Mouse (Mus musculus) macrophage (primary cell): ENCODE measurements around the gene Ep400. TPM values are rescaled to one million over a fixed set of nuclear protein-coding genes. Genes with fewer than 3 reads are reported as not detected.
"Not testable (repeated sequence)": the region's sequence is repeated elsewhere in the genome, so short reads cannot be mapped to it uniquely, and the experiment has no call there.

ENCODE experiments used
- H3K27ac ChIP-seq: fragments of 350-480 bp; formaldehyde crosslinking; 2 replicates; pipeline ENCODE4 v1.9.0; 2021
- H3K36me3 ChIP-seq: fragments of 350-480 bp; formaldehyde crosslinking; 2 replicates; pipeline ENCODE4 v1.9.0; 2021; ENCODE audit errors: inconsistent target
- H3K4me3 ChIP-seq: fragments of 350-480 bp; formaldehyde crosslinking; 2 replicates; pipeline ENCODE4 v1.9.0; 2021; ENCODE audit errors: inconsistent target
- H3K79me2 ChIP-seq: fragments of 350-480 bp; formaldehyde crosslinking; 2 replicates; pipeline ENCODE4 v1.9.0; 2021; ENCODE audit errors: inconsistent target
- WGBS: methylation state at CpG from one replicate; pipeline ENCODE4 v1.1.7; 2026; ENCODE audit warnings: inconsistent platforms; ENCODE audit not compliant: missing documents; 5-methylcytosine and 5-hydroxymethylcytosine counted together
- polyA plus RNA-seq: library from polyadenylated mRNA; stranded (reverse); fragments of 250-400 nt; gene quantifications from 3 replicates; pipeline ENCODE4 v1.2.4, GENCODE M21; 2018; ENCODE audit warnings: inconsistent platforms

The Ep400 gene
- polyA plus RNA-seq, 1 experiment from 2014 or later = 24.9 TPM

- Histone ChIP-seq H3K79me2 (peaks cover 85% of the 10 kb centered on the region), H3K36me3 (peaks cover 6% of the 10 kb centered on the region; the same call in 1 of the 2 replicates), H3K4me3 (peak overlapping the region; percentile 82), H3K27ac (peak overlapping the region; percentile 44; the same call in 1 of the 2 replicates)
- 30% methylated on average over 4 of the region's 4 CpGs for WGBS
Observed at GRCm38 (mm10) chr5:110769272-110769671, 1.2 kb downstream of the Ep400 start.

DNA sequence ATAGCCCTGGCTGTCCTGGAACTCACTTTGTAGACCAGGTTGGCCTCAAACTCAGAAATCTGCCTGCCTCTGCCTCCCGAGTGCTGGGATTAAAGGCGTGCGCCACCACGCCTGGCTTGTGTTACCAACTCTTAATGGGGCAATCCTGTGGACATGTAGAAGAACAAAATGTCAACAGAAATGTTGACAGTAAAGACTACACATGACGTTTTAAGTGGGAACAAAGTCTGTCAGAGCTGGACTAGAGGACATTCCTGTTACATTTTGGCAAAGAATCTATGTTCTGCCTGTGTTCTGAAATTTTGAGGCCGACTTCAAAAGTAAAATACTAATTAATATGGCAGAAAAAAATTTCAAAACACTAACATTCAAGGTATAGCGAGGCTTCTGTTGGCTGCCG lies 6.6 kb downstream of the Ep400 start:
- Histone ChIP-seq H3K79me2 (peaks cover 100% of the 10 kb centered on the region), H3K4me3 (no peak overlapping the region), H3K27ac (no peak overlapping the region), H3K36me3 (no peaks in the 10 kb centered on the region)
- WGBS = 94% methylated on average over 8 of the region's 8 CpGs

DNA sequence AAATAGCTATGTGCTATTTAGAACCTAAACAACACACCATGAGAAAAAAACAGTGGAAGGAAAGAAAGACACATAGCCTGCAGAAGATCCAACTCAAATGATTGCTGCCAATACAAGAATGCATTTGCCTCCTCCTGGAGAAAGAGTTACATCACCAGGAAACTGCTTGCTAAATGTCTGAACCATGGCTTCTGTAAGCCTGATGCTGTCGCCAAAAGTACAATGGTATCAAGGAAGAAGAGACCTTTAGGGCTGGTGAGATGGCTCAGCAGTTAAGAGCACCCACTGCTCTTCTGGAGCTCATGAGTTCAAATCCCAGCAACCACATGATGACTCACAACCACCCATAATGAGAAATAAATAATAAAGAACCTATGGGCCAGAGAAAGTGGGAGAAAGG lies 25.5 kb downstream of the Ep400 start:
- H3K27ac ChIP-seq = no peak overlapping the region
- H3K4me3 ChIP-seq = no peak overlapping the region
- 64% methylated on average over 1 of the region's 1 CpGs for WGBS
- H3K36me3 ChIP-seq = peaks cover 8% of the 10 kb centered on the region; the same call in 1 of the 2 replicates
- H3K79me2 ChIP-seq = peaks cover 93% of the 10 kb centered on the region

- Histone ChIP-seq H3K4me3 (no peak overlapping the region), H3K27ac (no peak overlapping the region), H3K36me3 (peaks cover 37% of the 10 kb centered on the region; the same call in 1 of the 2 replicates), H3K79me2 (peaks cover 39% of the 10 kb centered on the region)
- WGBS = 70% methylated on average over 7 of the region's 7 CpGs
Observed at GRCm38 (mm10) chr5:110739496-110740275, 30.8 kb downstream of the Ep400 start.

DNA sequence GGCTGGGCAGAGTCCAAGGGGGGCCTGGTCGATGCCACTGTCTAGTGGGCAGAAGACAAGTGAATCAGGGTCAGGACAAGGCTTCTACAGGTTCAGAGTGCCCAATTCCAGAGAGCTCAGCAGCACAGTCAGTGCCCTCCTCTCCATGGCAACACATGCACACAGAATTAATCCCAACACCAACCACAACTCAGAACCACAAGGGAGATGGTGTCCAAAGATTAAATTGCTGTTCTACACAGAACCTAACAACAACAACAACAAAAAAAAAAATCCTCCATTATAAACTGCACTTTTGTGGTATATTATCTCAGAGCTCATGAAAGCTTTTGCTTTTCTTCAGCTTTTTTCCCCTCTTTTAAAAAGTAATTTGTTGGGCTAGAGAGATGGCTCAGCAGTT lies 34.9 kb downstream of the Ep400 start:
- 55% methylated on average over 1 of the region's 1 CpGs for WGBS
- Histone ChIP-seq H3K36me3 (peaks cover 55% of the 10 kb centered on the region), H3K27ac (no peak overlapping the region), H3K4me3 (no peak overlapping the region), H3K79me2 (no peaks in the 10 kb centered on the region; the same call in 1 of the 2 replicates)

DNA sequence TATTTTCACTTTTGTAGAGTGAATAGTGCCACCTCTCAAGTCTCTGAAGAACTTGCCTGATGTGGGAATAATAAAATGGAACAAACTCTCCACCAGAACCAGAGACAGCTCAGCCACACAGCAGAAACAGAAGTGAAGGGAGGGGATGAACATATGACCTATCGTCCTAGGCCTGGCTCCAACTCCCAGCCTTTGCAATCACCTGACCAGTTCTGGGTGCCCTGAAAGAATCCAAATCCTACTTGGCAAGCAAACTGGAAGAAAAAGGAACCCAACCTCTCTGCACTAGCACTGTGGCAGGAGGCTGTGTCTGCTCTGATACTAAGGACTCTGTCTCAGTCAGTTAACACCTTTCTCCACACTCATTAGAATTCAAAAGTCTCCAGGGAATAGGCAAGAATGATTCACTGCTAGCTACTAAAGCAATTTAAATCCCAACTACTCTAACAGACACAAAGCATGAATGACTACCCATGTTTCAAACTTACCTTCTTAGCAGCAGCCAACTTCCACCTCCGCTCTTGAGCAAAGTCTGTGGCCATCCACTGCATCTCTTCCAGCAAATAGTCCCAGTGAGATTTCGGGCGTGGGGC lies 37.2 kb downstream of the Ep400 start:
- 83% methylated on average over 4 of the region's 4 CpGs for WGBS
- Histone ChIP-seq H3K27ac (no peak overlapping the region), H3K79me2 (no peaks in the 10 kb centered on the region), H3K36me3 (peaks cover 62% of the 10 kb centered on the region), H3K4me3 (no peak overlapping the region)

- no peak overlapping the region for H3K27ac ChIP-seq
- no peaks in the 10 kb centered on the region for H3K79me2 ChIP-seq
- 97% methylated on average over 2 of the region's 2 CpGs for WGBS
- no peak overlapping the region for H3K4me3 ChIP-seq
- peaks cover 73% of the 10 kb centered on the region for H3K36me3 ChIP-seq
Observed at GRCm38 (mm10) chr5:110731227-110731626, 39.3 kb downstream of the Ep400 start.

DNA sequence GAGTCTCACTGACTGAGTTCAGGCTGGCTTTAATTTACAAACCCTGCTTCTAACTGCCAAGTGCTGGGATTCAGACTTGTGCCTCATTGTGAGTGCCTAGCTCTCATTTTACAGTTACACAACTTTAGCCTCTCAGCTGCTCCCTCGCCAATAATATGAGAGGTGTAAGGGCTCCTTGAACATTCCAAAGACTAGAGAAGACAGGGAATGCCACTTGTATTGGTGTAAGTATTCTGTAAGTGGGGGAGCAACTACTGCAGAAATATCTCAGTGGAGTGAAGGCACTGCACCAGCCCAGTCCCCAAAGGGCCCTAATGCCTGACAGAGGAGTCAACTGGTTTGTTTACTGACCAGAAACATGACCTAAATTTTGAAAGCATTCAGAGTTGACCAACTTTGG lies 42.7 kb downstream of the Ep400 start:
- Histone ChIP-seq H3K79me2 (no peaks in the 10 kb centered on the region), H3K27ac (no peak overlapping the region), H3K4me3 (no peak overlapping the region), H3K36me3 (peaks cover 83% of the 10 kb centered on the region)
- 92% methylated on average over 1 of the region's 1 CpGs for WGBS

DNA sequence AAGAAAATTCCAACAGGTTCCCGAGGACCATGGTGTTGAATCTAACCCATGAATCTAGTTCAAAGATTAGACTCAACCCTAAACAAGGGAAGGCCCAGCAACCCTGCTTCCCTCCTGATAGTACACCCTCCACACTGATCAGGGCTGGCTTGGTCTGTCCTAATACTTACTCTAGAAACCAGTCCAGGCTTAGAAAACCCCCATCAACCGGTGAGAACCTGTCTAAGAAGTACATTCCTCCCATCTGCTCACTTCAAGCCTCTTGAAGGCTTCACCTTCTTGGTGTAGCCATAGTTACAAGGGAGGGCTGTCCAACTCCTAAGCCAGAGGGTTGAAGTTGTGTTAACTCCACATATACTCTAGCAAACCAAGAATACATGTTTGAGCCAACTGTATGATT lies 47.0 kb downstream of the Ep400 start:
- no peak overlapping the region for H3K27ac ChIP-seq
- WGBS = 82% methylated on average over 1 of the region's 2 CpGs

DNA sequence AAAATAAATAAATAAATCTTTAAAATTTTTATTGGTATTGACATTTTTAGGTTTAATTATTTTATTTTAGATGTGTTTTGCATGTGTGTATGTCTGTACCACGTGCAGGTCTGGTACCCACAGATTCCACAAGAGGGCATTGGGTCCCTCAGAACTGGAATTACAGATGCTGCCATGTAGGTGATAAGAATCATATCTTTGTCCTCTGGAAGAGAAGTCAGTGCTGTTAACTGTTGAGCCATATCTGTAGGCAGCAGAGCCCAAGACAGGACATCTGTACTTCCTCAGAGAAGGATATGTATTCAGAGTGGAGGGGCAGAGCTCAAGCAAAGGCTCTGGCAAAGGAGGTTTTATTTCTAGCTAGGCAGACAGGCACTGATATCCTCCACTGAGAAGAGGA lies 49.1 kb downstream of the Ep400 start:
- not testable (repeated sequence) for H3K79me2 ChIP-seq, H3K27ac ChIP-seq, H3K4me3 ChIP-seq
- peaks cover 69% of the 10 kb centered on the region for H3K36me3 ChIP-seq
- WGBS = 100% methylated on average over 1 of the region's 1 CpGs

More for the DNA sequence above, 47.0 kb downstream of the Ep400 start:
- H3K4me3 ChIP-seq = no peak overlapping the region
- peaks cover 79% of the 10 kb centered on the region for H3K36me3 ChIP-seq
- H3K79me2 ChIP-seq = no peaks in the 10 kb centered on the region

GRCm38 (mm10) chr5:110711455-110711854 lies 59.1 kb downstream of the Ep400 start:
- Histone ChIP-seq H3K36me3 (peaks cover 67% of the 10 kb centered on the region), H3K4me3 (no peak overlapping the region), H3K79me2 (no peaks in the 10 kb centered on the region), H3K27ac (no peak overlapping the region)
- WGBS = 83% methylated on average over 2 of the region's 2 CpGs

GRCm38 (mm10) chr5:110709256-110709655 lies 61.3 kb downstream of the Ep400 start:
- WGBS = 90% methylated on average over 4 of the region's 4 CpGs
- Histone ChIP-seq H3K79me2 (no peaks in the 10 kb centered on the region), H3K4me3 (no peak overlapping the region), H3K27ac (no peak overlapping the region), H3K36me3 (peaks cover 79% of the 10 kb centered on the region)

GRCm38 (mm10) chr5:110704004-110704403 lies 66.5 kb downstream of the Ep400 start:
- H3K4me3 ChIP-seq = no peak overlapping the region
- 0% methylated on average over 1 of the region's 1 CpGs for WGBS

GRCm38 (mm10) chr5:110698617-110699016 lies 71.9 kb downstream of the Ep400 start:
- H3K79me2 ChIP-seq = no peaks in the 10 kb centered on the region
- no peak overlapping the region for H3K4me3 ChIP-seq
- H3K36me3 ChIP-seq = peaks cover 90% of the 10 kb centered on the region
- WGBS = 87% methylated on average over 4 of the region's 4 CpGs
- H3K27ac ChIP-seq = no peak overlapping the region

More at GRCm38 (mm10) chr5:110704004-110704403, 66.5 kb downstream of the Ep400 start:
- Histone ChIP-seq H3K79me2 (no peaks in the 10 kb centered on the region), H3K27ac (no peak overlapping the region), H3K36me3 (peaks cover 84% of the 10 kb centered on the region)

GRCm38 (mm10) chr5:110682041-110682440 lies 88.5 kb downstream of the Ep400 start:
- Histone ChIP-seq H3K27ac (peak overlapping the region; percentile 10; the same call in 1 of the 2 replicates), H3K36me3 (peaks cover 67% of the 10 kb centered on the region), H3K79me2 (no peaks in the 10 kb centered on the region), H3K4me3 (no peak overlapping the region)
- WGBS = 9% methylated on average over 8 of the region's 8 CpGs
